Mouse (Mus musculus) liver, postnatal 0 days (tissue): Measurements from ENCODE around the gene Kctd3.

Source experiments
- CTCF ChIP-seq: sonication (generic); IDR thresholded peaks from 2 replicates; pipeline ENCODE4 v1.5.1; 2016; ENCODE audit warnings: antibody characterized with exemption, low read depth
- EP300 ChIP-seq: IDR thresholded peaks from 2 replicates; pipeline ENCODE4 v1.6.1; 2016; ENCODE audit warnings: antibody characterized with exemption, low read depth, mild to moderate bottlenecking

GRCm38 (mm10) chr1:188952501-188952900, 55.1 kb downstream of the Kctd3 start:
- TF ChIP-seq CTCF (no peak), EP300 (no peak)
